Mouse (Mus musculus) left cerebral cortex, postnatal 25 days (tissue): ENCODE results near the gene Hspbp1. TPM values are rescaled to one million over a fixed set of nuclear protein-coding genes. Genes with fewer than 3 reads are reported as not detected.

Source experiments
- DNase-seq, 2 experiments: peaks; one replicate each; pipeline ENCODE4 v3.0.0; 2022; ENCODE audit warnings: low spot score in 2 of 2, mixed read lengths in 1 of 2
- intact Hi-C: fragments of 180-260 bp; cut with DNase I; formaldehyde crosslinking; loops from one replicate; pipeline ENCODE4 v1.15.1; 2025
- total RNA-seq, 2 experiments: library from RNA; stranded (reverse); gene quantifications; 2 replicates each; pipeline ENCODE4 v1.2.3; 2021

Hspbp1 gene
- total RNA-seq, 2 experiments from 2014 or later, result 91.8 to 105 TPM

DNA sequence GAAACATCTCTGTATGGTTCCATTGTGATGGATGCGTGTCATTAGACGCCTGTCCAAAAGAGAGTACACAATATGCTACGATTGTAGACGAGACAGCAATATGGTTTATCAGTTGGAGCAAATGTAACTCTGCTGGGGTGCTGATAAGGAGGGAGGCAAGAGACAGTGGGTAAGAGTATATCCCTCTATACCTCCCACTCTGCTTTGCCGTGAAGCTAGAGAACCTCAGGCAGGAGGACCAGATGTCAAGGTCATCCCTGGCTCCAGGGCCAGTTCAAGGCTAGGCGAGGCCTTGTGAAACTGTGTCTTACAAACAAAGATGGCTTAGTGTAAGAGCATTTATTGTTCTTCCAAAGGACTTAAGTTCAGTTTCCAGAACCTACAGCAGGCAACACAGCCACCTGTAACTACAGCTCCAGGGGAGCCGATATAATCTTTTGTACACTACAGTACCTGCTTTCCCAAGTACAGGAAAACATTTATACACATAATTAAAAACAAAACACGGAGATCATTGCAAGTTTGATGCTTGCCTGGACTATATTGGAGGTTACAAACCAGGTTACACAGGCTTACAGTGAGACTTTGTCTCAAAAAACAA, 14.1 kb downstream of the Hspbp1 start:
- intact Hi-C loops, result no loop called here
- DNase-seq, result no peak

DNA sequence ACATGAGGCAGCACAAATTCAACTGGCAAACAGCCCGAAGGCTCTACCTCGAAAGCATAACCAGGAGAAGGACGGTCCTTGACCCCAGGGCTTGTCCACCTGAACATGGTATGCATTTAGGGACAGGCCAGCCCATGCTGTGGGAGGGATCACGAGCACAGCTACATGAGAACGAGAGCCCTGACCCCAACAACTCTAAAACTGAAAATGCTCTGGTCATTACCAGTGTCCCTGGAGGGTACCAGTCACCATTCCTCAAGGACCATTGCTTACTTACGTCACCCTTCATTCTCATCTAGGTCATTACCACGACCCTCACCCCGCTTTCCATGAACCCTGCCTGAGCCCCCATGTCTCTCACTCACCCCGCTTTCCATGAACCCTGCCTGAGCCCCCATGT, 15.7 kb downstream of the Hspbp1 start:
- no peak for DNase-seq
- intact Hi-C loops, result no loop called here

- intact Hi-C loops, result no loop called here
- DNase-seq, result no peak
Measured at GRCm38 (mm10) chr7:4668506-4668905, 16.4 kb downstream of the Hspbp1 start.

DNA sequence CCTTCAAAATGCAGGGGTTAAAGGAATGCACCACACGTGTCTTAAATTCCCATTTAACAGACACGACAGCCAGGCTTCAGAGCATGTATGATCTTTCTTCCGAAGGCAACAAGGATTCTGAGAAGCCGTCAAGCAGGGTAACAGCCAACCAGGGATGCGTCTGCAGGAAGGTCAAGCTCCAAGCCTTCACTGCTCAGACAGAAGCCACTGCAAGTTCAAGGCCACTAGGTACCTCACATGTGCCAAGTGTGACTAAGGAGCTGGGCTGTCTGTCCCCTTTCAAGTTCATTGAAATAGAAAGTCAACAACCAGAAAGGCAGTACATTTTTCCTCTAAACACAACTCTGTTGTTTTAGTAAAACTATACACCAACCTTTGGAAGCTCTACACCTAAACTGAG, 18.0 kb downstream of the Hspbp1 start:
- DNase-seq, result no peak
- intact Hi-C loops, result no loop called here

GRCm38 (mm10) chr7:4663742-4664141, 21.1 kb downstream of the Hspbp1 start:
- DNase-seq, result no peak
- intact Hi-C loops, result no loop called here

DNA sequence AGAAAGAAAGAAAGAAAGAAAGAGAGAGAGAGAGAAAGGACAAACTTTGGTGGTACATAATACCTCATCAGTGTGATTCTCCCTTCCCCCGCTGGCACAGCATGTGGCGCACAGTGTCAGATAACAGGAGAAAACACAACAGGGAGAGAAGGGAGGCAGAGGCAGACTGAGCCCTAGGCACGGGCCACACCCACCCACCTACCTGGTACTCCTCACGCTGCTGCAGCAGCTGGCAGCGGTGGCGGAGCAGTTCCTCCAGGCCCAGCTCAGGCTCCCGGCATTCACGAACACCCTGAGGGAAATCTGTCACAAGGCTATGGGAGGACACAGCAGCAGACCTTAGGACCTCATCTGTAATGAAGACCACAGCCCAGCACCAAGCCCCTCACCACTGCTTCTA, 21.7 kb downstream of the Hspbp1 start:
- DNase-seq, result peak in 1 of 2 experiments; percentile 24
- intact Hi-C loops, result no loop called here

- peak in 1 of 2 experiments; percentile 50 for DNase-seq
- intact Hi-C loops, result loop anchor here (1.0 kb wide), 1 partner anchor 30 kb away; the partner anchor contains the start of gene Brsk1
Measured at GRCm38 (mm10) chr7:4659911-4660443, 24.9 kb downstream of the Hspbp1 start.

DNA sequence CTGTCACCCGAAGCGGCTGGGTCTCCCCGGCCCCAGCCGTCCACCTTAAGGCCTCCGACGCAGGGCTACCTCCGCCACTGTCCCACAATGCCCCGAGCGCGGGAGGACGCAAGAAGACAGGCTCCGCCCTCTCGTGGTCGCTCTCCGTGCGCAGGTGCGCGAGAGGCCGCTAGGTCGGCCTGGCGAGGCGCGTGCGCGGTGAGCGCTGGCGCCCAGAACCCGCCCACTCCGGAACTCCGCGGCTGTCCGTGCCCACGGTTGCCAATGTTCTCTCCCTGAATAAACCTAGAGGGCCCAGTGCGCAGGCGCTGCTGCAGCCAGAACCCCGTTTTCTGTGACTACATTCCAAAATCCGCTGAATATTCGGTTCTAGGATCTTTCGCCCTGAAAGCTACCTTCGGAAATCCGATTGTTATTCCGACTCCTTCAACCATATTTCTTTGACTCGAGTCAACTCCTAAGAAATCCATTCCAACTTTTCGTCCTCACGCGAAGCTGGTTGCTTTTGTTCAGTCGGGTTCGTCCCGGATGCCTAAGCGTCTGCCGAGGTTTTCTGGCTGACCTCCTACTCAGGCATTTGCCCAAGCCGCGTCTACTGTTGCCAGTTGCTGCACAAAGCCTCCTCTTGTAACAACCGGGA, 25.8 kb downstream of the Hspbp1 start, which contains the start of gene Ppp6r1:
TSS of gene Ppp6r1 (minus strand) at position 108 of the 640 bp plus-strand sequence.
- DNase-seq, result peak; percentile 98 to 99
- intact Hi-C loops, result loop anchor here (1.0 kb wide), 1 partner anchor 31 kb away; the partner anchor contains the start of gene Brsk1

- peak in 1 of 2 experiments; percentile 14 for DNase-seq
- intact Hi-C loops, result no loop called here
Measured at GRCm38 (mm10) chr7:4658128-4658907, 26.6 kb downstream of the Hspbp1 start.

DNA sequence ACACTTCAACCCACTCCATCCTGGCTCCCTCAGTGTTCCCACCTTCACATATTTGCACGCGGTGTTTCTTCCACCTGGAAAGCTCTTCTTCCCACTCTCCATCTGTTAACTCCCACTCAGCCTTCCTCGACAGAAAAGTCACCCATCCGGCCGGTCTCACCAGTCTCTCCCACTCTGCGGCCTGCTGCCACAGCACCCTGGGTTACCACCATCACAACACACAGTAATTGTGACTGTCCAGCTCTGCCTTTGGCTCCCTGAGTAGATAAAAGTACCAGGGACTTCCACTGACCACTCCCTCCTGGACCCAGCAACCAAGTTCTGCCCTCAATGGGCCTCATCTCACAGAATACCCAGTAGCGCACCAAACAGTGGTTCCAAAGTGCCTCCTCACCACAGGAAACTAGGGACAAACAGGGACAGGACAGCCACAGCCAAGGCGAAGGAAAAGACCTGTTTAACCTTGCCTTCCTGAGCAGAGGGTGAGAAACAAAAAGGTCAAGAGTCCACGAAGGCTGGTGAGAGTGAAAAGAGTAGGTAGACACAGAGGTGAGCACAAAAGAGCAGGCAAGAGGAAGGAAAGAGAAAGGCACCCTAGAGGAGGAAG, 27.2 kb downstream of the Hspbp1 start:
- peak; percentile 48 to 86 for DNase-seq
- intact Hi-C loops, result no loop called here

DNA sequence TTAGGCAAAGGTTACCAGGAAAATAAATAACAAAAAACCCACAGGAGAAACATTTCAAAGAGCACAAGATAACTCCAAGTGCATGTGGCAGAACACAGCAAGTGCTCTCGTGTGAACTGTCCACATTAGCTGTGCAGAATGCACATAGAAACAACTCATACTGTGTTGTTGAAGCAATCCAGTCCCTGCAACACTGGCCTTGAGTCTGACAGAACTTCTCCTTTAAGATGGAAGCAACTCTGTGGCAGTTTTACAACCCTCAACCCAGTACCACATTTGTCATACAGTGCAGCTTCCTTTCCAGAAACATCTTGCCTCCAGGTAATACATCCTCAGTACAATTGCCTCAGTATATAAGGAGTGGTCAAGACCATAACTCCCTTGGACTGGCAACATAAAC, 28.1 kb downstream of the Hspbp1 start:
- DNase-seq, result no peak
- intact Hi-C loops, result no loop called here

GRCm38 (mm10) chr7:4655916-4656315, 29.0 kb downstream of the Hspbp1 start:
- no peak for DNase-seq
- intact Hi-C loops, result no loop called here

DNA sequence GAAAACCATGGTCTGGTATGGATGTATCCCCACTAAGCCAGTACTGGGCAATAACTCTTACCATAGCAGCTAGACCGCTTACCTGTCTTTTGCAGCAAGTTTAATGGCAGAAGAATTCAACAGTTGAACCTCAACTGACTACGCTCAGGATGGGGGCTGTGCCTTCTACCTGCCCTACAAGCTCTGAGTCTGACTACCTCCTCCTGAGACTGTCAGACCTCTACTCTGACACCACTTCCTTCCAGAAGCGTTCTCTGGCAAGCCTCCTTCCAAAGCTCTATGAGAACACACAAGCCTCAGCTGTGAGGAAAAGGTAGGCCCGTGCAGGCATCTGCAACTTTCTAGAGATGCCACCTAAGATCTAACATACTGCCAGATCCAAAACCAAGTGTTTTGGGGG, 29.5 kb downstream of the Hspbp1 start:
- no peak for DNase-seq
- intact Hi-C loops, result no loop called here

DNA sequence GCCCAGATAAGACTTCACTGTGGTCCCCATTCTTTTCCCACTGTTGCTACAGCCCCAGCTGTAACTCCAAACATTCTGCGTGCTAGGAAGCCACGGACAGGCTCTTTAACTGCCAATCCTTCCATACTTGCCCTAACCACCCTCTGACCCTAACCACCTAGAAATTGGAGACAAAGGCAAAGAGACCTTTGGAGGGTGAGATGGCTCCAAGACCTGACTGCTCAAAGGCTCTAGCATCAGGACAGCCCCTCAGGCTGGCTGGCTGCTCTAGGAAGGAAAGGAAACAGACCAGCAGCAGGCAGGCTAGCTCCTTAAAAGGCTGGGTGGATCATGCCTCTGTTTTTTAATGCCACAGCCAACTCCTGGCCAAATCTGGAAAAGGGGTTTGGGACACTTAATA, 30.6 kb downstream of the Hspbp1 start:
- no peak for DNase-seq
- intact Hi-C loops, result no loop called here

GRCm38 (mm10) chr7:4653780-4654179, 31.1 kb downstream of the Hspbp1 start:
- intact Hi-C loops, result no loop called here
- peak in 1 of 2 experiments; percentile 71 for DNase-seq

- DNase-seq, result no peak
- intact Hi-C loops, result no loop called here
Measured at GRCm38 (mm10) chr7:4653351-4653750, 31.5 kb downstream of the Hspbp1 start.

- intact Hi-C loops, result no loop called here
Measured at GRCm38 (mm10) chr7:4652726-4653125, 32.1 kb downstream of the Hspbp1 start.

DNA sequence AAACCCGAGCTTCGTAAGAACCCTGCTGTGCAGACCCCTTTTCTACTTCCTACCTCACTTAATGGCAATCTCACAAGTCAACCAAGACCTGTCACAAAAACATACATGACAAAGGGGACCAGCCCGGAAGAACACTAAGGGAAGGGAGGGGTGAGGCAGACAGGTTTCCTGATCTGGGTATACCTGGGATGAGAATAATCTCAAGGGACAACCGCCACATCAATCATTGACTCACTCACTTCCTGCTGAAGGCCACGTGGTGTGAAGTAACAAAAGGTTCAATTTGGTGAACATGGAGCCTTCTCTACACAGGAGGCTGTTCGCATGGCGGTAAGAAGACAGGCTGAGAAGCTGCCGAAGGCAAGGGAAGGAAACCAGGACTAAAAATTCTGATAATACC, 33.3 kb downstream of the Hspbp1 start:
- no peak for DNase-seq
- intact Hi-C loops, result no loop called here

More at GRCm38 (mm10) chr7:4652726-4653125, 32.1 kb downstream of the Hspbp1 start:
- DNase-seq, result no peak

DNA sequence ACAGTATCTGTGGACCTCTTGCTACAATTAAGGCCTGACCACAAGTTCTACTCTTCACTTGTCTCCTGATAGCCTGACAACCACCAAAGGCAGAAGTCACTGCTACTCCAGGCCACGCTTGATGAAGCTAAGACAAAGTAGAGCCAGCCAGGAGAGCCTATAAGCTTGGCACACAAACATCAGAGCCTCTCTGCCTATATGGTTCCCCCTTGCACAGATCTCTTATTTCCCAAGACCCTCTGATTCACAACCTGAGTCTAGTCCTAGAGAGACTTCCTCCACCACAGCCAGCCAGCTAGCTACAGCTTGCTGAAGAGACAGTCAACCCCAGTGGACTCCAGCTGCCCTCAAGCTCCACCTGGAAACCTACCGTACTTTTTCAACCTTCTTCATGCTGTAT, 36.9 kb downstream of the Hspbp1 start:
- DNase-seq, result no peak
- intact Hi-C loops, result no loop called here

DNA sequence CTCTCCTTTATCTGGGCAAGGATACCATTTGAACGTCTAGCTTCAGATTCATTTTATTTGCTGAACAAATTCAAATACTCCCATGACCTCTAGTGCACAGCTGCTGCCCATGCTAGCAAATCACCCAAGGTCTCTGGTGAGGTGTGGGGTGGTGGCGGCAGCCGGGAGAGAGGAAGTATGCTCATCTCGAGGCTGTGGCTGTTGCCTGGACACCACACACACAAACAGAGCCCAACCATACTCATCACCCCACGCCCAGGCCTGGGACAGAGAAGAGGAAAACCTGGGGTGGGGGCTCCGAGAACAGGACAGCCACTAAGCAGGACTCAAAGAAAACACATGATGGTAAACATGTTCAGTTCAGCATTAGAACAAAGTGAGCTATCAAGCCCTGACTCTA, 37.6 kb downstream of the Hspbp1 start:
- intact Hi-C loops, result no loop called here
- no peak for DNase-seq
